Mouse (Mus musculus) lung, adult 2 months (tissue): Measurements from ENCODE around the gene Ppil2.
A peak's percentile ranks its signal among the peaks of the same experiment; 100 is the strongest.

Source experiments
- CTCF ChIP-seq: fragments of 200-500 bp; IDR thresholded peaks from 2 replicates; pipeline ENCODE4 v1.5.1; 2011; ENCODE audit warnings: mild to moderate bottlenecking, low read length, control low read depth; ENCODE audit not compliant: insufficient read depth
- POLR2A ChIP-seq: fragments of 200-500 bp; IDR thresholded peaks from 2 replicates; pipeline ENCODE4 v1.6.1; 2011; ENCODE audit warnings: low read depth, mild to moderate bottlenecking, control low read depth, low read length, borderline replicate concordance; ENCODE audit errors: extremely low read depth

DNA sequence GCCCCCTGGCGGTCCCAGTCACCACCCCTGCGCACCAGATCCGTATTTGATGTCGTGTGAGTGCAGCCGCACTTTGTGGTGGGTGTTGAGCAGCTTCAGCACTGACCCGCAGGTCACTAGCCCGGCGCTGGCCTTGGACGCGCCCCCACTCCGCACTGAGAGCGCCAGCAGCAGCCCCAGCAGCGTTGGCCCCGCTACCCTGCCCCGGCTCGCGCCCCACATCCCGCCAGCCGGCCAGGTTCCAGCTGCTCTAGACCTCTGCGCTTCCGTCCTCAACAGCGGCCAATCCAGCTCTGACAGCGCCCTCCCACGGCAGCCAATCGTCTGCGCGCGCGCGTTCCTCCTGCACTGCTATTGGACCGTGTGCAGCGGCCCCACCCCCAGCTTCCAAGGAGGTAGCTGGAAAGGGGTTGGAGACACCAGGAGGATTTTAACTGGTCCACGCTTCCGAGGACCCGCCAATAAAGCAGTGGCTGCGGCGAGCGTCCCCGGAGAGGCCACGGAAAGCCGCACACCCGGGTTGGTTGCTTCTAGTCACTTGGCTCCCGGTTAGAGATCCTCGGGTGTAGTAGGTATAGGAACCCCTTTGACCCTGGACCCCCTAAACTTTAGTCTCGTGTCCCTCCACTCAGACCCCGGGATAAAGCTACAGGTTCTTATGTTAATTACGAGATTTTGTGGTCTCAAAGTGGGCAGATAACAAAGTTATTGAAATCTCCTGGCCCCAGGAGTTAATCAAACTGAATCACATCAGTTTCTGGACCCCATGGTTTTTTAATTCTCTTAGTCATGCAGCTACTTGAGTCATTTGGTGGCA is 21.2 kb upstream of the Ppil2 start, which contains the start of gene Sdf2l1:
- TF ChIP-seq CTCF = 0 out of 2 replicates have a peak, but pooled peaks have one; percentile 4
- TF ChIP-seq POLR2A = peak; percentile 29; the same call in 1 of the 2 replicates
